Mouse (Mus musculus): ENCODE measurements around the gene Reep1. TPM values are rescaled to one million over a fixed set of nuclear protein-coding genes. Genes with fewer than 3 reads are reported as not detected.

Reep1 gene
- polyA plus RNA-seq, 1 experiment from 2014 or later, result 20.8 TPM

- H3K4me2 ChIP-seq, result peak overlapping the region; percentile 49
- H3K9me3 ChIP-seq (replicated peaks; ENCODE audit: control insufficient read depth, low read length), result no peaks in the 10 kb centered on the region
- peak overlapping the region; percentile 19 for H3K4me3 ChIP-seq (ENCODE audit: low read depth, low read length)
- H3K27ac ChIP-seq (ENCODE audit: low read depth, low read length), result peak overlapping the region; percentile 81
- ATAC-seq (replicated peaks; ENCODE audit: insufficient number of reproducible peaks, low FRiP score, low TSS enrichment), result peak; percentile 63
- H3K9ac ChIP-seq (ENCODE audit: low read depth, low read length), result no peak overlapping the region
- H3K4me1 ChIP-seq (ENCODE audit: control insufficient read depth, insufficient read depth, low read length), result peaks cover 19% of the 10 kb centered on the region
- 13% methylated on average over 12 of the region's 12 CpGs for WGBS (ENCODE audit: insufficient replicate concordance)
- no peaks in the 10 kb centered on the region for H3K36me3 ChIP-seq (ENCODE audit: control insufficient read depth, insufficient read depth, low read length)
- no peaks in the 10 kb centered on the region for H3K27me3 ChIP-seq (ENCODE audit: control insufficient read depth, insufficient read depth, low read length)
Observed at GRCm38 (mm10) chr6:71804061-71804829, 96.9 kb downstream of the Reep1 start.

DNA sequence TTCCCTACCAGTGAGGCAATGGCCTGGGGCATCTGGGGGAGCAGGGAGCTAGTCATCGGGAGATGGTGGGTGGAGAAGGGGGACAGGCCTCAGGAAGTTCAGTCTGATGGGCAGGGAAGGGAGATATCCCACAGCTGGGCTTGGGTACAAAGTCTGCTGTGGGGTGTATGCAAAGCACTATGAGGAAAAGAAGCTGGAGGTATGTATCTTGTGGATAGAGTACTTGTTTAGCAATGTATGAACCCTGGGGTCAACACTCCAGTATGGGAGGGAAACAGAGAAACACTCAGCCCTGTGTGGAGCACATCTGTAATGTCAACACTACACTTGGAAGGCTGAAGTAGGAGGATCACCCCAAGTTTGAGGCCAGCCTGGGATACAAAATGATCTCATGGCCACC, 99.4 kb downstream of the Reep1 start:
- Histone ChIP-seq H3K27ac (ENCODE audit: low read depth, low read length) (no peak overlapping the region), H3K4me1 (ENCODE audit: control insufficient read depth, insufficient read depth, low read length) (peaks cover 9% of the 10 kb centered on the region), H3K9ac (ENCODE audit: low read depth, low read length) (no peak overlapping the region; the same call in 1 of the 2 replicates), H3K27me3 (ENCODE audit: control insufficient read depth, insufficient read depth, low read length) (no peaks in the 10 kb centered on the region), H3K4me2 (no peak overlapping the region), H3K9me3 (replicated peaks; ENCODE audit: control insufficient read depth, low read length) (no peaks in the 10 kb centered on the region), H3K4me3 (ENCODE audit: low read depth, low read length) (no peak overlapping the region), H3K36me3 (ENCODE audit: control insufficient read depth, insufficient read depth, low read length) (no peaks in the 10 kb centered on the region)
- ATAC-seq (replicated peaks; ENCODE audit: insufficient number of reproducible peaks, low FRiP score, low TSS enrichment), result no peak
- WGBS (ENCODE audit: insufficient replicate concordance), result 79% methylated on average over 1 of the region's 1 CpGs

- no peak overlapping the region for H3K4me3 ChIP-seq (ENCODE audit: low read depth, low read length)
- ATAC-seq (replicated peaks; ENCODE audit: insufficient number of reproducible peaks, low FRiP score, low TSS enrichment), result no peak
- H3K36me3 ChIP-seq (ENCODE audit: control insufficient read depth, insufficient read depth, low read length), result 0 out of 2 replicates have a peak, but pooled peaks cover 5% of the 10 kb centered on the region
- no peak overlapping the region for H3K9ac ChIP-seq (ENCODE audit: low read depth, low read length)
- WGBS (ENCODE audit: insufficient replicate concordance), result 92% methylated on average over 9 of the region's 9 CpGs
- no peaks in the 10 kb centered on the region for H3K9me3 ChIP-seq (replicated peaks; ENCODE audit: control insufficient read depth, low read length)
- peaks cover 3% of the 10 kb centered on the region for H3K4me1 ChIP-seq (ENCODE audit: control insufficient read depth, insufficient read depth, low read length)
- no peaks in the 10 kb centered on the region for H3K27me3 ChIP-seq (ENCODE audit: control insufficient read depth, insufficient read depth, low read length)
- no peak overlapping the region for H3K27ac ChIP-seq (ENCODE audit: low read depth, low read length)
- H3K4me2 ChIP-seq, result no peak overlapping the region
Observed at GRCm38 (mm10) chr6:71809890-71810289, 102.5 kb downstream of the Reep1 start.

GRCm38 (mm10) chr6:71812820-71813219, 105.5 kb downstream of the Reep1 start:
- Histone ChIP-seq H3K4me1 (ENCODE audit: control insufficient read depth, insufficient read depth, low read length) (no peaks in the 10 kb centered on the region), H3K36me3 (ENCODE audit: control insufficient read depth, insufficient read depth, low read length) (peaks cover 18% of the 10 kb centered on the region), H3K9ac (ENCODE audit: low read depth, low read length) (no peak overlapping the region), H3K27me3 (ENCODE audit: control insufficient read depth, insufficient read depth, low read length) (no peaks in the 10 kb centered on the region), H3K4me2 (no peak overlapping the region), H3K9me3 (replicated peaks; ENCODE audit: control insufficient read depth, low read length) (no peaks in the 10 kb centered on the region), H3K27ac (ENCODE audit: low read depth, low read length) (no peak overlapping the region), H3K4me3 (ENCODE audit: low read depth, low read length) (no peak overlapping the region)
- no peak for ATAC-seq (replicated peaks; ENCODE audit: insufficient number of reproducible peaks, low FRiP score, low TSS enrichment)
- 90% methylated on average over 2 of the region's 2 CpGs for WGBS (ENCODE audit: insufficient replicate concordance)

- 82% methylated on average over 5 of the region's 5 CpGs for WGBS (ENCODE audit: insufficient replicate concordance)
- Histone ChIP-seq H3K27ac (ENCODE audit: low read depth, low read length) (no peak overlapping the region), H3K9me3 (replicated peaks; ENCODE audit: control insufficient read depth, low read length) (no peaks in the 10 kb centered on the region), H3K36me3 (ENCODE audit: control insufficient read depth, insufficient read depth, low read length) (peaks cover 21% of the 10 kb centered on the region), H3K4me1 (ENCODE audit: control insufficient read depth, insufficient read depth, low read length) (no peaks in the 10 kb centered on the region), H3K27me3 (ENCODE audit: control insufficient read depth, insufficient read depth, low read length) (no peaks in the 10 kb centered on the region), H3K4me3 (ENCODE audit: low read depth, low read length) (no peak overlapping the region), H3K4me2 (no peak overlapping the region), H3K9ac (ENCODE audit: low read depth, low read length) (no peak overlapping the region)
- ATAC-seq (replicated peaks; ENCODE audit: insufficient number of reproducible peaks, low FRiP score, low TSS enrichment), result no peak
Observed at GRCm38 (mm10) chr6:71819764-71820292, 112.5 kb downstream of the Reep1 start.

DNA sequence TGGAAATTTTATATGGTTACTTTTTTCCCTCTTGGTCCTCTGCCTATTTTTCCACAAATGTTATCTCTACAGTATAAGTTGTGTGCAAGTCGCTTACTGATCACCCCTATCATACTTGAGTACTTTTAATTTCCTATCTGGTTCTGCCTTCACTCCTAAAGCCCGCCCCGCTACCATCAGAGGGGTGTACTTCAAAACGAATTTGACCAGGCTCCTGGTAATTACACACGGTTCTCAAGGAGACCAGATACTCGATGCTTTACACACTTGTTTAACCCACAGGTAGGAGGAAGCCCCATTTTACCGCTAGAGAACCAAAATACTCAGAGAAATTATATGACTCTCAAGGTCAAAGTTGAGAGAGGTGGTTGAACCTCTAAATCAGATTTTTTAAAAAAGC, 115.7 kb downstream of the Reep1 start:
- H3K27ac ChIP-seq (ENCODE audit: low read depth, low read length), result no peak overlapping the region
- WGBS (ENCODE audit: insufficient replicate concordance), result 1% methylated on average over 7 of the region's 7 CpGs
- peak overlapping the region; percentile 59 for H3K9ac ChIP-seq (ENCODE audit: low read depth, low read length)
- no peaks in the 10 kb centered on the region for H3K4me1 ChIP-seq (ENCODE audit: control insufficient read depth, insufficient read depth, low read length)
- H3K27me3 ChIP-seq (ENCODE audit: control insufficient read depth, insufficient read depth, low read length), result no peaks in the 10 kb centered on the region
- peak overlapping the region; percentile 72 for H3K4me2 ChIP-seq
- H3K9me3 ChIP-seq (replicated peaks; ENCODE audit: control insufficient read depth, low read length), result no peaks in the 10 kb centered on the region
- H3K36me3 ChIP-seq (ENCODE audit: control insufficient read depth, insufficient read depth, low read length), result peaks cover 5% of the 10 kb centered on the region
- no peak for ATAC-seq (replicated peaks; ENCODE audit: insufficient number of reproducible peaks, low FRiP score, low TSS enrichment)
- peak overlapping the region; percentile 53 for H3K4me3 ChIP-seq (ENCODE audit: low read depth, low read length)

DNA sequence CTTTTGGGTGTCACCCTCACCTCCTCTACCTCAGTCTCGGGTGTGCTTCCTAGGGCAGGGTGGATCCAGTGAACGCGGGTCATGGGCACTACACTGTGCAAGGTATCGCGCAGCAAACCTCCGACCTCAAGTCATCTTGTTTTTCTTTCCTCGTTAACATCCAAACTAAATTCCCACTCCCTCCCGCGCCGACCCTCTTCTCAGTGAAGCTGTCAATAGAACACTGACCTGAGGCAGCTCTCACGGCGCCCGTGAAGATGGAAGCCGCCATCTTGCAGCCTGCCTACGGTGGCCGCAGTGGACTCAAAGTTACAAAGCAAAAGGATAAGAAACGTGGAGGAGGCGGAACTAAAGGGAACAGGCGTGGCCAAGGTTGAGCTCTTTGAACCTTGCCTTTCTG, 116.1 kb downstream of the Reep1 start:
- H3K27ac ChIP-seq (ENCODE audit: low read depth, low read length), result 0 out of 2 replicates have a peak overlapping the region, but pooled peaks have one; percentile 3

DNA sequence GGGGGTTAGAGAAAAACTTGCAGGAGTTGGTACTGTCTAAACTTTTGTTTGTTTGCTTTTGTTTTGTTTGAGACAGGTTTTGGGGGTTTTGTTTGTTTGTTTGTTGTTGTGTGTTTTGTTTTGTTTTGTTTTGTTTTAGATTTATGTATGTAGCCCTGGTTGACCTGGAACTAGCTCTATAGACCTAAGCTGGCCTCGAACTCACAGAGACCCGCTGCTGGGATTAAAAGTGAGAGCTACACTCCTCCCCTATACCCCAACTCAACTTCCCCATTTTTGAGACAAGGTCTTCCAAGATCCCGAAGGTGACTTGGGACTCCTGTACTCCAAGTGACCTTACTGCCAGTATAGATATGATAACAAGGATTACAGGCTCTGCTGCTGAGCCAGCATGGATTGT, 116.6 kb downstream of the Reep1 start:
- H3K36me3 ChIP-seq (ENCODE audit: control insufficient read depth, insufficient read depth, low read length), result no peaks in the 10 kb centered on the region
- H3K4me3 ChIP-seq (ENCODE audit: low read depth, low read length), result peak overlapping the region; percentile 53
- peak overlapping the region; percentile 64 for H3K4me2 ChIP-seq
- H3K9me3 ChIP-seq (replicated peaks; ENCODE audit: control insufficient read depth, low read length), result no peaks in the 10 kb centered on the region
- H3K27ac ChIP-seq (ENCODE audit: low read depth, low read length), result no peak overlapping the region
- peak overlapping the region; percentile 59 for H3K9ac ChIP-seq (ENCODE audit: low read depth, low read length)
- WGBS (ENCODE audit: insufficient replicate concordance), result 28% methylated on average over 3 of the region's 3 CpGs
- no peaks in the 10 kb centered on the region for H3K27me3 ChIP-seq (ENCODE audit: control insufficient read depth, insufficient read depth, low read length)
- no peak for ATAC-seq (replicated peaks; ENCODE audit: insufficient number of reproducible peaks, low FRiP score, low TSS enrichment)
- H3K4me1 ChIP-seq (ENCODE audit: control insufficient read depth, insufficient read depth, low read length), result no peaks in the 10 kb centered on the region

More for the DNA sequence above, 116.1 kb downstream of the Reep1 start:
- no peaks in the 10 kb centered on the region for H3K9me3 ChIP-seq (replicated peaks; ENCODE audit: control insufficient read depth, low read length)
- peak overlapping the region; percentile 59 for H3K9ac ChIP-seq (ENCODE audit: low read depth, low read length)
- peaks cover 1% of the 10 kb centered on the region; the same call in 1 of the 2 replicates for H3K36me3 ChIP-seq (ENCODE audit: control insufficient read depth, insufficient read depth, low read length)
- peak; percentile 80 for ATAC-seq (replicated peaks; ENCODE audit: insufficient number of reproducible peaks, low FRiP score, low TSS enrichment)
- 0% methylated on average over 19 of the region's 19 CpGs for WGBS (ENCODE audit: insufficient replicate concordance)
- peak overlapping the region; percentile 53 for H3K4me3 ChIP-seq (ENCODE audit: low read depth, low read length)
- H3K4me2 ChIP-seq, result peak overlapping the region; percentile 72
- H3K4me1 ChIP-seq (ENCODE audit: control insufficient read depth, insufficient read depth, low read length), result no peaks in the 10 kb centered on the region
- H3K27me3 ChIP-seq (ENCODE audit: control insufficient read depth, insufficient read depth, low read length), result no peaks in the 10 kb centered on the region
